Mouse (Mus musculus) midbrain, embryonic 16.5 days (tissue): ENCODE measurements around the gene Tmem104. TPM values are rescaled to one million over a fixed set of nuclear protein-coding genes. Genes with fewer than 3 reads are reported as not detected.

ENCODE experiments used
- ATAC-seq: fragments of 200-750 bp; cut with Nextera tagmentation; 2 replicates; pipeline ENCODE4 v1.8.0; 2017; ENCODE audit warnings: moderate TSS enrichment
- H3K27ac ChIP-seq: fragments of 300-500 bp; sonication (generic); 2 replicates; pipeline ENCODE4 v1.5.1; 2014; ENCODE audit warnings: mild to moderate bottlenecking, low read length, mixed read lengths
- H3K27me3 ChIP-seq: fragments of 300-500 bp; sonication (generic); 2 replicates; pipeline ENCODE4 v1.6.1; 2014; ENCODE audit warnings: low read depth, low read length, mixed read lengths; ENCODE audit not compliant: control insufficient read depth, insufficient read depth
- H3K36me3 ChIP-seq: fragments of 300-500 bp; sonication (generic); 2 replicates; pipeline ENCODE4 v1.6.1; 2014; ENCODE audit warnings: mild to moderate bottlenecking, low read length, moderate library complexity, mixed read lengths; ENCODE audit not compliant: control insufficient read depth, insufficient read depth
- H3K4me1 ChIP-seq: fragments of 300-500 bp; sonication (generic); 2 replicates; pipeline ENCODE4 v1.6.1; 2014; ENCODE audit warnings: mild to moderate bottlenecking, low read length, mixed read lengths; ENCODE audit not compliant: control insufficient read depth, insufficient read depth
- H3K4me2 ChIP-seq: fragments of 300-500 bp; sonication (generic); 2 replicates; pipeline ENCODE4 v1.6.1; 2014; ENCODE audit warnings: mild to moderate bottlenecking, low read length, mixed read lengths
- H3K4me3 ChIP-seq: fragments of 300-500 bp; sonication (generic); 2 replicates; pipeline ENCODE4 v1.5.1; 2014; ENCODE audit warnings: low read depth, mild to moderate bottlenecking, low read length, moderate library complexity, mixed read lengths
- H3K9ac ChIP-seq: fragments of 300-500 bp; sonication (generic); 2 replicates; pipeline ENCODE4 v1.6.1; 2014; ENCODE audit warnings: low read depth, low read length, mixed read lengths
- H3K9me3 ChIP-seq: fragments of 300-500 bp; sonication (generic); replicated peaks from 2 replicates; pipeline ENCODE4 v1.6.1; 2014; ENCODE audit warnings: mild to moderate bottlenecking, low read length, mixed read lengths; ENCODE audit not compliant: control insufficient read depth, poor library complexity, severe bottlenecking
- WGBS: fragments of 180-500 bp; shearing (Covaris S2); extraction: QIAGEN DNeasy Blood & Tissue Kit; methylation state at CpG from one replicate; pipeline ENCODE4 v1.1.7; 2014; 5-methylcytosine and 5-hydroxymethylcytosine counted together
- polyA plus RNA-seq: library from polyadenylated mRNA; unstranded; fragments of >200 nt; fragmentation: Nextera tagmentation; extraction: Ambion mirVana; gene quantifications from 2 replicates; pipeline ENCODE4 v1.2.1, GENCODE M21; 2015

Tmem104 gene
- polyA plus RNA-seq, 1 experiment from 2014 or later: 12.5 TPM

GRCm38 (mm10) chr11:115202316-115202715, 15.0 kb downstream of the Tmem104 start:
- H3K36me3 ChIP-seq: peaks cover 25% of the 10 kb centered on the region
- 14% methylated on average over 12 of the region's 12 CpGs for WGBS

GRCm38 (mm10) chr11:115202756-115203155, 15.5 kb downstream of the Tmem104 start:
- H3K4me3 ChIP-seq: no peak overlapping the region
- whole genome bisulfite sequencing: 96% methylated on average over 9 of the region's 9 CpGs

More at GRCm38 (mm10) chr11:115202316-115202715, 15.0 kb downstream of the Tmem104 start:
- Histone ChIP-seq H3K4me3 (no peak overlapping the region), H3K27me3 (no peaks in the 10 kb centered on the region), H3K4me2 (no peak overlapping the region), H3K4me1 (no peaks in the 10 kb centered on the region), H3K27ac (no peak overlapping the region), H3K9me3 (no peaks in the 10 kb centered on the region), H3K9ac (no peak overlapping the region)
- peak; percentile 90 for ATAC-seq

GRCm38 (mm10) chr11:115208126-115208525, 20.8 kb downstream of the Tmem104 start:
- no peak overlapping the region for H3K4me2 ChIP-seq
- no peak overlapping the region for H3K9ac ChIP-seq
- H3K4me1 ChIP-seq: no peaks in the 10 kb centered on the region
- peaks cover 14% of the 10 kb centered on the region for H3K36me3 ChIP-seq
- H3K4me3 ChIP-seq: no peak overlapping the region
- no peak for ATAC-seq
- no peaks in the 10 kb centered on the region for H3K27me3 ChIP-seq
- no peak overlapping the region for H3K27ac ChIP-seq
- H3K9me3 ChIP-seq: no peaks in the 10 kb centered on the region
- WGBS: 76% methylated on average over 12 of the region's 12 CpGs

More at GRCm38 (mm10) chr11:115202756-115203155, 15.5 kb downstream of the Tmem104 start:
- no peaks in the 10 kb centered on the region for H3K27me3 ChIP-seq
- no peaks in the 10 kb centered on the region for H3K9me3 ChIP-seq
- peaks cover 27% of the 10 kb centered on the region for H3K36me3 ChIP-seq
- no peaks in the 10 kb centered on the region for H3K4me1 ChIP-seq
- H3K27ac ChIP-seq: no peak overlapping the region
- ATAC-seq: no peak
- no peak overlapping the region for H3K9ac ChIP-seq
- no peak overlapping the region for H3K4me2 ChIP-seq

- Histone ChIP-seq H3K9ac (no peak overlapping the region), H3K27me3 (no peaks in the 10 kb centered on the region), H3K9me3 (no peaks in the 10 kb centered on the region), H3K4me2 (no peak overlapping the region), H3K4me1 (no peaks in the 10 kb centered on the region), H3K36me3 (peaks cover 12% of the 10 kb centered on the region), H3K27ac (no peak overlapping the region), H3K4me3 (no peak overlapping the region)
- no peak for ATAC-seq
- WGBS: 75% methylated on average over 25 of the region's 25 CpGs
Measured at GRCm38 (mm10) chr11:115208776-115209732, 21.8 kb downstream of the Tmem104 start.

GRCm38 (mm10) chr11:115209958-115210357, 22.7 kb downstream of the Tmem104 start:
- H3K36me3 ChIP-seq: peaks cover 12% of the 10 kb centered on the region
- H3K4me2 ChIP-seq: no peak overlapping the region
- 75% methylated on average over 7 of the region's 7 CpGs for WGBS
- ATAC-seq: no peak
- no peak overlapping the region for H3K9ac ChIP-seq
- no peaks in the 10 kb centered on the region for H3K4me1 ChIP-seq
- H3K4me3 ChIP-seq: no peak overlapping the region
- no peaks in the 10 kb centered on the region for H3K9me3 ChIP-seq
- no peaks in the 10 kb centered on the region for H3K27me3 ChIP-seq
- H3K27ac ChIP-seq: no peak overlapping the region

- 54% methylated on average over 13 of the region's 13 CpGs for WGBS
- H3K36me3 ChIP-seq: 0 out of 2 replicates have a peak, but pooled peaks cover 8% of the 10 kb centered on the region
- no peaks in the 10 kb centered on the region for H3K4me1 ChIP-seq
- ATAC-seq: no peak; the same call in 1 of the 2 replicates
- H3K9me3 ChIP-seq: no peaks in the 10 kb centered on the region
- H3K27ac ChIP-seq: no peak overlapping the region
- no peak overlapping the region for H3K4me2 ChIP-seq
- H3K4me3 ChIP-seq: no peak overlapping the region
- H3K27me3 ChIP-seq: no peaks in the 10 kb centered on the region
- no peak overlapping the region for H3K9ac ChIP-seq
Measured at GRCm38 (mm10) chr11:115212116-115212515, 24.8 kb downstream of the Tmem104 start.

GRCm38 (mm10) chr11:115215123-115215522, 27.8 kb downstream of the Tmem104 start:
- Histone ChIP-seq H3K27ac (no peak overlapping the region), H3K4me1 (peaks cover 3% of the 10 kb centered on the region; the same call in 1 of the 2 replicates), H3K36me3 (no peaks in the 10 kb centered on the region), H3K9me3 (no peaks in the 10 kb centered on the region), H3K27me3 (no peaks in the 10 kb centered on the region), H3K4me2 (no peak overlapping the region), H3K9ac (no peak overlapping the region), H3K4me3 (no peak overlapping the region)
- no peak for ATAC-seq
- 48% methylated on average over 5 of the region's 5 CpGs for WGBS

- H3K4me2 ChIP-seq: no peak overlapping the region
- no peaks in the 10 kb centered on the region for H3K36me3 ChIP-seq
- H3K9ac ChIP-seq: 0 out of 2 replicates have a peak overlapping the region, but pooled peaks have one; percentile 25
- H3K4me3 ChIP-seq: no peak overlapping the region
- no peak for ATAC-seq
- H3K27ac ChIP-seq: no peak overlapping the region
- 59% methylated on average over 18 of the region's 18 CpGs for WGBS
- peaks cover 10% of the 10 kb centered on the region; the same call in 1 of the 2 replicates for H3K4me1 ChIP-seq
- H3K9me3 ChIP-seq: no peaks in the 10 kb centered on the region
- no peaks in the 10 kb centered on the region for H3K27me3 ChIP-seq
Measured at GRCm38 (mm10) chr11:115217439-115218410, 30.4 kb downstream of the Tmem104 start.
